Mouse (Mus musculus) activated CD4-positive, CD25-positive, alpha-beta regulatory T cell, adult 9 weeks (primary cell): Measurements from ENCODE around the gene Shh. TPM values are rescaled to one million over a fixed set of nuclear protein-coding genes. Genes with fewer than 3 reads are reported as not detected.

Source experiments
- polyA plus RNA-seq: library from polyadenylated mRNA; unstranded; fragments of 100-300 nt; shearing (Covaris generic); gene quantifications from one replicate; pipeline ENCODE4 v1.2.1, GENCODE M21; 2017

Shh gene
- polyA plus RNA-seq, result not detected

DNA sequence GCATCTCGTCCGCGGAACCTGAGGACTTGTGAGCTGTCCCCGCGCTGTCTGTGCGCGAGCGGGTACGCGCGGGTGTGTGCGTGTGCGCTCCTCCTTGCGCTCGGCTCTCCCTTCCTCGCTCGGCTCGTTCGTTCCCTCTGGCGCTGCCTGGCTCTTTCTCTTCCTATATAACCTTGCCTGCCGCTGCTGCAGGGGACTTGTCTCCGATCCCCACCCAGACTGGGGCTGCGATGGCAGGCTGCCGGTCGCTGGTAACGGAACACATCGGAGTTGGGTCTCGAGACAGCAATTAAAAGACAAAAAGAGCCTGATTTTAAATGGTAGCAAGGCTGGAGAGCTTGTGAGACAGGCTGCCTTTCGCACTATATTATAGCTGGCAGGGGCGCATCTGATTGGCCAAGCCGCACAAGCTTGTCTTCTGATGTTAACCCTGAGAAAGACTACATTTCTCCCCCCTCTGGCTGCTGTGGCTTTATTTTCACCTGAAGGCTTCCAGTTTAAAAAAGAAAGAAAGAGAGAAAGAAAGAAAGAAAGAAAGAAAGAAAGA lies at the start of gene Shh:
Gene Shh (minus strand): TSS at position 497 of the 547 bp plus-strand sequence.

Other genes with a start within 250 kb of the Shh start
- gene Cnpy1, start 221.4 kb downstream of the Shh start, polyA plus RNA-seq, result not detected
- 5.6 TPM for gene Rbm33, start 150.1 kb downstream of the Shh start, polyA plus RNA-seq